In the genomic region with DNA sequence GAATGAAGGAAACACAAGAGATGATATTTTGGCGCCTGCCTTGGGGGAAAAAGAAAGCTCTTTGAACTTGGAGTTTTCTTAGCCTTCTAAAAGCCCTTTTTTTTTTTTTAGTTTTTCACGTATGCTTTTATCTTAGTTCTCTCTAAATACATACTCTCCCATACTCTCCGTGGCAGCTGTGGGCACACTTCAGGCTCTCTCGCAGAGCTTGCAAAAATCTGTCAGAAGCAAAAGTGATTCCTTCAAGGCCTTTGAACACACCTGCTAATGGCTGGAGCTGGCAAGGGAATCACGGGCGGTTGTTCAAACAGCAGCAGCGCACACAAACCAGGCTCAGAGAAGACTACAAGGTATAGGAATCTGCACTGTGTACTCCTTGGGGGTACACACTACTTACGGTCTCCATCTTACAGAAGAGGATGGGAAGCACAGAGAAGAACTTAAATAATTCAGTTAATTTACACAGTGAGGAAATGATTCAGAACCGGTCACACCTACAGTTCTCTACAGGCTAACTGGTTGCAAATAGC, we compare ENCODE assay signal across 28 mouse cellular contexts. TPM values are rescaled to one million over a fixed set of nuclear protein-coding genes. Genes with fewer than 3 reads are reported as not detected.
DNase-seq lines count a peak whose midpoint lies in the region; ATAC-seq and TF ChIP-seq lines count a peak whose summit lies in the region.
"Had no signal": no experiment of that assay in that cellular context is flagged by ENCODE, and none has a peak within 500 bp of the region (broad histone marks: within the 10 kb centered on the region; RNA-seq: fewer than 3 reads in every experiment).

No protein-coding gene starts in this region.

- TF ChIP-seq POLR2A in heart, adult 2 months (IDR thresholded peaks at IDR 0.05; ENCODE audit: insufficient read depth, low read depth, low read length), result no peak
- TF ChIP-seq POLR2A in brain, embryonic 14.5 days (IDR thresholded peaks at IDR 0.05; ENCODE audit: borderline replicate concordance, extremely low read depth, insufficient read depth, insufficient read length, poor library complexity, severe bottlenecking), result no peak

- peaks cover 7% of the 10 kb centered on the region for H3K79me2 ChIP-seq in heart, adult 2 months (replicated peaks; ENCODE audit: control insufficient read depth, insufficient read depth, low read length)

- ATAC-seq in lung, embryonic 15.5 days (ENCODE audit: borderline replicate concordance, extremely low read depth, low FRiP score, low TSS enrichment), result peak; percentile 65; the same call in 1 of the 2 replicates
- peak; percentile 57; the same call in 1 of the 2 replicates for ATAC-seq in stomach, embryonic 14.5 days (ENCODE audit: insufficient number of reproducible peaks, insufficient read depth, low FRiP score, low read depth)
- ATAC-seq: forebrain, embryonic 16.5 days; hindbrain, postnatal 0 days; Patski had no signal

- intact Hi-C loops in heart, adult 2 months (cut with DNase I), result no loop called here

- TF ChIP-seq EP300 in heart, adult 2 months (IDR thresholded peaks at IDR 0.05; ENCODE audit: insufficient read depth, low read depth, low read length), result no peak

- no peaks in the 10 kb centered on the region for H3K27me3 ChIP-seq in heart, adult 2 months (ENCODE audit: control insufficient read depth, insufficient read depth, low read length)
- no peaks in the 10 kb centered on the region for H3K27me3 ChIP-seq in lung, embryonic 15.5 days
- H3K27me3 ChIP-seq in stomach, embryonic 14.5 days (ENCODE audit: control insufficient read depth, insufficient read depth, low read length), result no peaks in the 10 kb centered on the region
- H3K27me3 ChIP-seq: hindbrain, embryonic 12.5 days; limb, embryonic 15.5 days; liver, embryonic 13.5 days; Patski had no signal

- H3K9me3 ChIP-seq in lung, embryonic 15.5 days, result no peaks in the 10 kb centered on the region
- H3K9me3 ChIP-seq in stomach, embryonic 14.5 days (ENCODE audit: control insufficient read depth, low read depth, low read length), result no peaks in the 10 kb centered on the region
- H3K9me3 ChIP-seq: hindbrain, embryonic 12.5 days; limb, embryonic 10.5 days; limb, embryonic 15.5 days; liver, embryonic 13.5 days; midbrain, embryonic 10.5 days had no signal

- H3K4me2 ChIP-seq in lung, embryonic 15.5 days, result 0 out of 2 replicates have a peak overlapping the region, but pooled peaks have one; percentile 0
- no peak overlapping the region for H3K4me2 ChIP-seq in stomach, embryonic 14.5 days (replicated peaks; ENCODE audit: low read depth, low read length)
- H3K4me2 ChIP-seq: hindbrain, embryonic 12.5 days; limb, embryonic 15.5 days; liver, embryonic 13.5 days had no signal

- WGBS in heart, adult 2 months, result 68% methylated on average over 9 of the region's 9 CpGs
- 42% methylated on average over 9 of the region's 9 CpGs for WGBS in lung, embryonic 15.5 days
- WGBS in stomach, embryonic 14.5 days, result 54% methylated on average over 9 of the region's 9 CpGs

- H3K27ac ChIP-seq in heart, adult 2 months, result 0 out of 2 replicates have a peak overlapping the region, but pooled peaks have one; percentile 0
- peak overlapping the region; percentile 71 for H3K27ac ChIP-seq in lung, embryonic 15.5 days
- no peak overlapping the region for H3K27ac ChIP-seq in stomach, embryonic 14.5 days (ENCODE audit: low read length)
- H3K27ac ChIP-seq: hindbrain, embryonic 12.5 days; hindbrain, postnatal 0 days; limb, embryonic 10.5 days; limb, embryonic 15.5 days; liver, embryonic 13.5 days; midbrain, embryonic 10.5 days had no signal

- no peak for TF ChIP-seq CTCF in heart, adult 2 months (IDR thresholded peaks at IDR 0.05)
- TF ChIP-seq CTCF in brain, embryonic 14.5 days (IDR thresholded peaks at IDR 0.05; ENCODE audit: borderline replicate concordance, extremely low read depth, insufficient read depth, insufficient read length), result no peak

- H3K4me1 ChIP-seq in heart, adult 2 months (ENCODE audit: control insufficient read depth, insufficient read depth, low read length), result peaks cover 13% of the 10 kb centered on the region
- H3K4me1 ChIP-seq in lung, embryonic 15.5 days, result peaks cover 28% of the 10 kb centered on the region
- H3K4me1 ChIP-seq in stomach, embryonic 14.5 days (ENCODE audit: control insufficient read depth, insufficient read depth, low read length), result no peaks in the 10 kb centered on the region
- H3K4me1 ChIP-seq: liver, embryonic 13.5 days had no signal

- H3K4me3 ChIP-seq in heart, adult 2 months, result no peak overlapping the region
- no peak overlapping the region for H3K4me3 ChIP-seq in lung, embryonic 15.5 days
- no peak overlapping the region for H3K4me3 ChIP-seq in stomach, embryonic 14.5 days (ENCODE audit: low read depth, low read length)
- H3K4me3 ChIP-seq: erythroblast, embryonic 14.5 days; hindbrain, embryonic 12.5 days; limb, embryonic 10.5 days; limb, embryonic 15.5 days; liver, embryonic 13.5 days; midbrain, embryonic 10.5 days had no signal

- no peak for DNase-seq in heart, adult 2 months
- DNase-seq in heart, postnatal 4 days, result no peak
- no peak for DNase-seq in lung, postnatal 36 days
- peak; percentile 39 for DNase-seq in brain, embryonic 14.5 days (ENCODE audit: low read depth)
- DNase-seq in spleen, postnatal 10 days (ENCODE audit: low spot score in 2 of 2), result no peak
- DNase-seq: adrenal gland, postnatal 10 days; cerebellum, adult 11-12 months; cerebellum, adult 9-11 months; gastrocnemius, postnatal 10 days; heart, postnatal 14 days; kidney, adult 9 months; kidney, postnatal 10 days; layer of hippocampus, adult 9-11 months; liver, embryonic 13.5 days; lung, postnatal 10 days; right cerebral cortex, postnatal 14 days had no signal

- H3K36me3 ChIP-seq in heart, adult 2 months (ENCODE audit: control insufficient read depth, insufficient read depth, low read length), result peaks cover 15% of the 10 kb centered on the region
- no peaks in the 10 kb centered on the region for H3K36me3 ChIP-seq in lung, embryonic 15.5 days
- H3K36me3 ChIP-seq in stomach, embryonic 14.5 days (ENCODE audit: control insufficient read depth, insufficient read depth, low read length), result no peaks in the 10 kb centered on the region
- H3K36me3 ChIP-seq: hindbrain, embryonic 12.5 days; limb, embryonic 10.5 days; limb, embryonic 15.5 days; liver, embryonic 13.5 days; midbrain, embryonic 10.5 days had no signal

- H3K9ac ChIP-seq in heart, adult 2 months (ENCODE audit: low read depth, low read length), result no peak overlapping the region
- H3K9ac ChIP-seq in lung, embryonic 15.5 days, result no peak overlapping the region
- no peak overlapping the region for H3K9ac ChIP-seq in stomach, embryonic 14.5 days (replicated peaks; ENCODE audit: low read depth, low read length)
- H3K9ac ChIP-seq: hindbrain, embryonic 12.5 days; limb, embryonic 15.5 days; liver, embryonic 13.5 days had no signal

RNA-seq across cellular contexts. Expression of gene Ptprm, which starts 55.9 kb away (rescaled TPM):
- 10 to 100 TPM; 78.9 to 88.5 TPM for total RNA-seq in heart, adult 2 months (2021)
- 34.6 and 46.9 TPM in 2 replicates for polyA plus RNA-seq in heart, adult 2 months (2012; rRNA removed)
- 100 to 1,000 TPM; 103 to 110 TPM for total RNA-seq in heart, postnatal 4 days (2021)
- polyA plus RNA-seq in lung, embryonic 15.5 days (2015; fragmentation: Nextera tagmentation; extraction: Ambion mirVana), result 39.7 and 43.2 TPM in 2 replicates
- polyA plus RNA-seq in brain, embryonic 14.5 days (2012; rRNA removed), result 11.1 and 20.1 TPM in 2 replicates
- 17.7 and 18.3 TPM in 2 replicates for polyA plus RNA-seq in stomach, embryonic 14.5 days (2014; fragmentation: Nextera tagmentation; extraction: Ambion mirVana)
- total RNA-seq: MEL; monocyte, adult 5-6 weeks had no signal
- polyA plus RNA-seq: erythroblast, embryonic 14.5 days had no signal
